Mouse (Mus musculus) intestine, postnatal 0 days (tissue): ENCODE data around the gene Phactr4. TPM values are rescaled to one million over a fixed set of nuclear protein-coding genes. Genes with fewer than 3 reads are reported as not detected.

Experiments used
- ATAC-seq: fragments of 200-750 bp; cut with Nextera tagmentation; 2 replicates; pipeline ENCODE4 v1.8.0; 2017; ENCODE audit warnings: mild to moderate bottlenecking, moderate TSS enrichment, moderate library complexity
- H3K27ac ChIP-seq: fragments of 300-500 bp; sonication (generic); 2 replicates; pipeline ENCODE4 v1.5.1; 2014; ENCODE audit warnings: mild to moderate bottlenecking, low read depth, low read length, moderate library complexity
- H3K27me3 ChIP-seq: fragments of 300-500 bp; sonication (generic); replicated peaks from 2 replicates; pipeline ENCODE4 v1.6.1; 2014; ENCODE audit warnings: low read length, mixed read lengths; ENCODE audit not compliant: control insufficient read depth, insufficient read depth
- H3K36me3 ChIP-seq: fragments of 300-500 bp; sonication (generic); 2 replicates; pipeline ENCODE4 v1.6.1; 2014; ENCODE audit warnings: mild to moderate bottlenecking, moderate library complexity; ENCODE audit not compliant: control insufficient read depth, insufficient read depth
- H3K4me1 ChIP-seq: fragments of 300-500 bp; sonication (generic); replicated peaks from 2 replicates; pipeline ENCODE4 v1.6.1; 2014; ENCODE audit warnings: antibody characterized with exemption, low read length, mixed read lengths; ENCODE audit not compliant: control insufficient read depth, insufficient read depth
- H3K4me2 ChIP-seq: fragments of 300-500 bp; sonication (generic); replicated peaks from 2 replicates; pipeline ENCODE4 v1.6.1; 2014; ENCODE audit warnings: low read depth, mild to moderate bottlenecking, moderate library complexity
- H3K4me3 ChIP-seq: fragments of 300-500 bp; sonication (generic); 2 replicates; pipeline ENCODE4 v1.5.1; 2014; ENCODE audit warnings: low read depth, low read length
- H3K9ac ChIP-seq: fragments of 300-500 bp; sonication (generic); 2 replicates; pipeline ENCODE4 v1.6.1; 2014; ENCODE audit warnings: mild to moderate bottlenecking, low read depth, low read length
- H3K9me3 ChIP-seq: fragments of 300-500 bp; sonication (generic); 2 replicates; pipeline ENCODE4 v1.6.1; 2016; ENCODE audit warnings: mixed run types; ENCODE audit not compliant: control insufficient read depth
- CTCF ChIP-seq: sonication (generic); IDR thresholded peaks from 2 replicates; pipeline ENCODE4 v1.5.1; 2016; ENCODE audit warnings: low read depth, mild to moderate bottlenecking, control low read depth, antibody characterized with exemption, moderate library complexity
- WGBS: fragments of 180-500 bp; shearing (Covaris S2); extraction: QIAGEN DNeasy Blood & Tissue Kit; methylation state at CpG from one replicate; pipeline ENCODE4 v1.1.7; 2014; 5-methylcytosine and 5-hydroxymethylcytosine counted together
- polyA plus RNA-seq: library from polyadenylated mRNA; unstranded; fragments of >200 nt; fragmentation: Nextera tagmentation; extraction: Ambion mirVana; gene quantifications from 2 replicates; pipeline ENCODE4 v1.2.1, GENCODE M21; 2015

Gene Phactr4
- polyA plus RNA-seq, 1 experiment from 2014 or later = 16.7 TPM

GRCm38 (mm10) chr4:132396251-132396650 lies 26.0 kb downstream of the Phactr4 start:
- H3K4me3 ChIP-seq = no peak overlapping the region
- WGBS = 92% methylated on average over 7 of the region's 7 CpGs

GRCm38 (mm10) chr4:132391063-132391740 lies 31.1 kb downstream of the Phactr4 start:
- ATAC-seq = no peak

More at GRCm38 (mm10) chr4:132396251-132396650, 26.0 kb downstream of the Phactr4 start:
- ATAC-seq = no peak
- H3K9me3 ChIP-seq = no peaks in the 10 kb centered on the region
- H3K27ac ChIP-seq = no peak overlapping the region
- H3K27me3 ChIP-seq = no peaks in the 10 kb centered on the region
- no peak overlapping the region for H3K4me2 ChIP-seq
- H3K9ac ChIP-seq = no peak overlapping the region
- H3K36me3 ChIP-seq = no peaks in the 10 kb centered on the region
- no peaks in the 10 kb centered on the region for H3K4me1 ChIP-seq
- TF ChIP-seq CTCF = no peak

DNA sequence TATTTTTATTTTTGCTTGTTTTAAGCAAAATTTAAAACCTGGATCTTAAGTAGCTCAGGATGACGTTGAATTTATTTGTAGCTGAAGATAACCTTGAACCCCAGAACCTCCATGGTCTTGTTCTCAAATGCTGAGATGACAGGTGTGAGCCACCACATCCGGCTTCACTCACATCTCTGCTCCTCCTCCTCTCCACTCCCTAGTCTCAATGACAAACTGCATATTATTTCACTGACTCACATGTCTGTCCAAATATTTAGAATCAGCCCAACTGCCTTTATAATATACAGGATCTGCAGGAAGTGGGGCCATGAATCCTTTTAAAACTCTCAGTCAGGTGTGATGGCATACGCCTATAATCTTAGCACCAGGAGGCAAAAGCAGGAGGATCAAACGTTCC lies 33.0 kb downstream of the Phactr4 start:
- Histone ChIP-seq H3K36me3 (peaks cover 14% of the 10 kb centered on the region; the same call in 1 of the 2 replicates), H3K4me2 (no peak overlapping the region), H3K4me3 (no peak overlapping the region), H3K9me3 (no peaks in the 10 kb centered on the region), H3K27me3 (no peaks in the 10 kb centered on the region), H3K9ac (no peak overlapping the region), H3K27ac (no peak overlapping the region), H3K4me1 (no peaks in the 10 kb centered on the region)
- 52% methylated on average over 4 of the region's 4 CpGs for WGBS
- TF ChIP-seq CTCF = no peak
- ATAC-seq = no peak

More at GRCm38 (mm10) chr4:132391063-132391740, 31.1 kb downstream of the Phactr4 start:
- Histone ChIP-seq H3K4me2 (no peak overlapping the region), H3K36me3 (0 out of 2 replicates have a peak, but pooled peaks cover 6% of the 10 kb centered on the region), H3K27ac (no peak overlapping the region), H3K9ac (no peak overlapping the region), H3K4me1 (no peaks in the 10 kb centered on the region), H3K9me3 (no peaks in the 10 kb centered on the region), H3K27me3 (no peaks in the 10 kb centered on the region), H3K4me3 (no peak overlapping the region)
- TF ChIP-seq CTCF = no peak
- WGBS = 89% methylated on average over 8 of the region's 8 CpGs

DNA sequence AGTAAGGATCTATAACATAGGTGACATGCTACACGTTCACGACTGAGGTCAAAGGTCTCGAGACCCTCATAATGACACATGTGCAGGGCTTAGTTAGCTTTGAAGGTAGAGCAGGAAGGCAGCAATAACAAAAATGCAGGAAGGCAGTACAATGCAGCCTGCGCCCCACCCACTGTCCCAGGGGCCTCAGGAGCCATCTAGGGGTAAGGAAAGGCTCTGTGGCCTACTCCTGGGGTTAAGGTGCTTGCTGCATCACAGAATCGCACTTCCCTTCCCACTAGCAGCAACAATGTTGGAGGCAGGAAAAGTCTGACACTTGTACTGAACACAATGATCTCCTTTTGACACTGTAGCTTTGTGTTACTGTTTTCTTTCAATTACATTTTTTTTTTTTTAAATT lies 34.7 kb downstream of the Phactr4 start:
- H3K4me1 ChIP-seq = no peaks in the 10 kb centered on the region
- no peak overlapping the region for H3K9ac ChIP-seq
- 61% methylated on average over 5 of the region's 5 CpGs for WGBS
- H3K4me2 ChIP-seq = no peak overlapping the region
- no peak for ATAC-seq
- H3K4me3 ChIP-seq = no peak overlapping the region
- H3K27ac ChIP-seq = no peak overlapping the region
- no peaks in the 10 kb centered on the region for H3K27me3 ChIP-seq
- peaks cover 19% of the 10 kb centered on the region; the same call in 1 of the 2 replicates for H3K36me3 ChIP-seq
- H3K9me3 ChIP-seq = no peaks in the 10 kb centered on the region
- TF ChIP-seq CTCF = no peak

DNA sequence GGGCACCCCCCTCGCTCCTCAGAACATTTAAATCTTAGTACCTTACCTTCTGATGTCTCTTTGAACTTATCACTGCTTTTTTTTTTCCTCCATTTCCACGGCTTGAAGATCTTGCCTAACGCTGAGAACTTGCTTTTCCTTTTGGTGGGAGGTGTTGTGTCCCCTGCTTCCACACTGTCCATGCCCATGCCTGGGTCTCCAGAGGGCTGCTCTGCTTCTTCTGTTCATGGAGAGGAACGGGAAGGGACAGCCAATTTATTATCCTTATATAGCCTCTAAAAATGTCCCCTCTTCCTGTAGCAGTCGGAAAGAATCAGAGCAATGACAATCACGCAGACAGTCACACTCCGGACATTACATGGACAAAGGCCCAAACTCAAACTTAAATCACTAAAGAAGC lies 35.4 kb downstream of the Phactr4 start:
- no peak for ATAC-seq
- TF ChIP-seq CTCF = no peak
- Histone ChIP-seq H3K9me3 (no peaks in the 10 kb centered on the region), H3K4me1 (no peaks in the 10 kb centered on the region), H3K27me3 (no peaks in the 10 kb centered on the region), H3K4me3 (no peak overlapping the region), H3K4me2 (no peak overlapping the region), H3K9ac (no peak overlapping the region), H3K36me3 (peaks cover 20% of the 10 kb centered on the region; the same call in 1 of the 2 replicates), H3K27ac (no peak overlapping the region)
- 76% methylated on average over 7 of the region's 7 CpGs for WGBS

DNA sequence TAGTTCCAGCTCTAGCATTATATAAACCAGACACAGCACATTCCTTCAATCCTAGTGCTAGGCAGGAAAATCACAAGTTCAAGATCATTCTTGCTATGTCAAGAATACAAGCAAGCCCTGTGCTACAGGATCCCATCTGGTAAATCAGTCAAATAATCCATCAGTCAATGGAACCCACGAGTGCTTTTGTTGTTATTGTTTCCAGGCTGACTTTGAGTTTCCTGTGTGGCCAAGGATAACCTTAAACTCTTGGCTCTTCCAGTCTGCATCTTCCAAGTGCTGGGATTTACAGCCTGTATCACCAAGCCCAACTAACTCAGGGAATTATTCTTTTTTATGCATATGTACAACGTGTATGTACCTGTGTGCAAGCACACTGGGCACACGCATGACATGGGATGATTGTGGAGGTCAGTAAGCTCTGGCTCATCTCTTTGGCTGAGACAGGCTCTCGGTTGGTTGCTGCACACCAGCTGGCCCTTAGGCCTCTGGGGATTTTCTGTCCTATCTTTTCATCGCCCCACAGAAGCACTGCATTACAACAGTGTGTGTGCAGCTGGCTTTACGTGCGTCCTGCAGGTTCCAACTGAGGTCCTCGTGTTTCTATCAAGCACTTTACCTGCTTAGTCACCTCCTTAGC lies 36.4 kb downstream of the Phactr4 start:
- Histone ChIP-seq H3K4me3 (no peak overlapping the region), H3K36me3 (peaks cover 20% of the 10 kb centered on the region; the same call in 1 of the 2 replicates), H3K9ac (no peak overlapping the region), H3K9me3 (no peaks in the 10 kb centered on the region), H3K27me3 (no peaks in the 10 kb centered on the region), H3K4me1 (no peaks in the 10 kb centered on the region), H3K4me2 (no peak overlapping the region), H3K27ac (no peak overlapping the region)
- TF ChIP-seq CTCF = no peak
- 80% methylated on average over 8 of the region's 8 CpGs for WGBS
- ATAC-seq = no peak
